ENCODE assay signal across 23 mouse cellular contexts in genomic region chr7:37178256-37178655, GRCm38 (mm10).
"Had no signal": no experiment of that assay in that cellular context is flagged by ENCODE, and none has a peak within 500 bp of the region (broad histone marks: within the 10 kb centered on the region; RNA-seq: fewer than 3 reads in every experiment).

No protein-coding gene starts in this region.

- H3K36me3 ChIP-seq: limb, embryonic 12.5 days; limb, embryonic 15.5 days; neural tube, embryonic 12.5 days; neural tube, embryonic 15.5 days; stomach, embryonic 15.5 days had no signal

- H3K27ac ChIP-seq: layer of hippocampus, adult 2 months; limb, embryonic 12.5 days; limb, embryonic 15.5 days; liver, embryonic 14.5 days; macrophage; neural tube, embryonic 12.5 days; neural tube, embryonic 15.5 days; stomach, embryonic 15.5 days had no signal

- ATAC-seq: liver, postnatal 0 days; lung, postnatal 0 days had no signal

- H3K9me3 ChIP-seq: limb, embryonic 12.5 days; limb, embryonic 15.5 days; neural tube, embryonic 12.5 days; neural tube, embryonic 15.5 days; stomach, embryonic 15.5 days had no signal

- H3K4me3 ChIP-seq: layer of hippocampus, adult 2 months; limb, embryonic 12.5 days; limb, embryonic 15.5 days; neural tube, embryonic 12.5 days; neural tube, embryonic 15.5 days; stomach, embryonic 15.5 days had no signal

- H3K27me3 ChIP-seq: limb, embryonic 12.5 days; limb, embryonic 15.5 days; neural tube, embryonic 12.5 days; neural tube, embryonic 15.5 days; stomach, embryonic 15.5 days had no signal

- H3K9ac ChIP-seq: limb, embryonic 12.5 days; limb, embryonic 15.5 days; liver, embryonic 14.5 days; liver, postnatal 0 days; lung, embryonic 14.5 days; neural tube, embryonic 12.5 days; neural tube, embryonic 15.5 days; stomach, embryonic 15.5 days had no signal

- H3K4me2 ChIP-seq: limb, embryonic 12.5 days; limb, embryonic 15.5 days; liver, embryonic 11.5 days; lung, embryonic 14.5 days; midbrain, embryonic 11.5 days; neural tube, embryonic 12.5 days; neural tube, embryonic 15.5 days; stomach, embryonic 15.5 days had no signal

- DNase-seq: kidney, adult 18-20 months; kidney, adult 9 months; kidney, postnatal 14 days; kidney, postnatal 4 days; layer of hippocampus, adult 9-11 months; liver, postnatal 0 days; lung, embryonic 14.5 days; midbrain, embryonic 14.5 days; right cerebral cortex, adult 18-20 months; right cerebral cortex, postnatal 14 days; spleen, adult 18-20 months; thymus, postnatal 25 days had no signal
